Mouse (Mus musculus) right cerebral cortex, postnatal 10 days (tissue): ENCODE results near the gene Slc24a2.
A peak's percentile ranks its signal among the peaks of the same experiment; 100 is the strongest.

ENCODE experiments used
- DNase-seq, 2 experiments: peaks; one replicate each; pipeline ENCODE4 v3.0.0; 2021; ENCODE audit warnings: low spot score in 2 of 2

The Slc24a2 gene

DNA sequence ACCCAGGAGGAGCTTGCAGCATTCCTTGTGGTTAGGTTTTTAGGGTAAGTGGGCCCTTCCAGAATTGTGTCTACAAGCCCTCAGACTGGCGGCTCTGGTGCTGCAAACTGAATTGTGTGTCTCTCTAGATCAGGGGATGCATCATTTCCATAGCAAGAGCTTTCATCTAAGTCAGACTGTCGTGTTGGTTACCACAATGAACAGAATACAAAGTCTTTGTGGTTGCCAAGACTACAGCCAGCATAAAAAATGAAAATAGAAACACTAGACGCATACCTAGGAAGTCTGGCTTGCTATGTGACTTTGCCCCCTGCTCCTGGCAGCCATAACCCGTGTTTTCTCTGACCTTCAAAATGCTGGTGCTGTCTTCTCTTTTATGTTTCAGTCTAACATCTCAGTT lies 114.6 kb downstream of the Slc24a2 start:
- DNase-seq, result no peak

DNA sequence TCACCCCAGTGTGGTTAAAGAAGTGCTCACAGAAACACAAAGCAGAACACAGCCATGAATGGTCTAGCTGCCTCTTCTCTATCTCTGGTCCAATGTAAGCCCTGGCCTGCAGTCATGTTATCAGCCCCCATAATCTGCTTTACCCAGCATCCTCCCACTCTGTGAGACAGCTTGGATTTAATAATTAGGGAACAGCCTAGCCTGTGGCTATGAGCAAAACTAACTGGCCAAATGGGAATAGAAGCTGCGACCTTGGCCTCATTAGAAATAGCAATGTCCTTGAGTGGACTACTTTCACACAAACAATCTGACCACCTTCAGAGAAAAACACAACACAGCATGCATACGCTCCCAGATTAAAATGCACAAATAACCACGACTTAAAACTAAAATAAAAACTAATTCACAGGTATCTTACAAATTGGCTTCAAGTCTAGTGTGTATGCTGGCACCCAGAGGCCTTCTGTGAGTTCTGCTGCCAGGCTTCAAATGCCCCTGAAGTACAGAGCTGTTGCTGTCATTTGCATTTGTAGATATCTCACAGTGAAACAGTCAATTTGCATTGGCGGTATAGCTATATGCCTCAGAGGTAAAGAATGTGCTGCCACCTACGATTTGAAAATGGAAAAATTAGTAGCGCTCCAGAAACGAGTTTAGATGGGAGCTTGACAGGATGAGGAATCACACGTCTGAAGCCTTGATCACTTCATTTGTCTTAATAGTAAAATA lies 120.8 kb downstream of the Slc24a2 start:
- DNase-seq, result no peak

DNA sequence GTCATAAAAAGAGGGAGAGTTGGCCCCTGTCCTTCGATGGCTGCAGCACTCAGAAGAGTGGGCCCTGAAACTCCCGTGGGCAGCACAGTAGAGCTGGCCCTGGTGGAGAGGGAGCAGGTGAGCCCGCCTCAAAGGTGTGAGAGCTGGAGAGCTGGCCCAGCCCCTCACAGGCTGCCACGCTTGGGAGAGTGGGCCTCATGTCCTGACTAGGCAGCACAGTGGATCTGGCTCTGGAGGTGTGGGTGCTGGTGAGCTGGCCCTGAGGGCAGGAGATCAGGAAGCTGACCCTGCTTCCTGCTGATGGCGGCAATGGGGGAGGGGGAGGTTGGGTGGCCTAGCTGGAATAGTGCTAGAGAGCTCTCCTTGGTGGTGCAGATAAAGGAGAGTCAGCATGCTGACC lies 129.3 kb downstream of the Slc24a2 start:
- DNase-seq, result no peak

DNA sequence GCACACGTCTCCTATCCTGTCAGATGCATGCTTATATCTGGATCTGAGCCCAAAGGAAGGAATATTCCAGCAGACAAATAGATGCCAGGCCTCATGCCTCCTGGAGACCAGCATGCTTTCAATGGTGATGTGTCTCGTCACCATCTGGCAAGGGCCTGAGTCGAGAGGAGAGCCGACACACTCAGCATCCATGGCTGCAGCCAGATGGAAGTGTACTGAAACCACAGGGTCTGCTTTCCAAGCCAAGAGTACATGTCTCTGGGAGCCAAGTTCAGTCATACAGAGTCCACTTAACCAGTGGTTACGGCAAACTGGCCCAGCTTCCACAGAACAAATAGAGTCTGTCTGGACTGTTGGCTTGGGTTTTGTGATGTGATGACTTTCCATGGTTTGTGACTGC lies 134.1 kb downstream of the Slc24a2 start:
- peak; percentile 63 to 75 for DNase-seq

DNA sequence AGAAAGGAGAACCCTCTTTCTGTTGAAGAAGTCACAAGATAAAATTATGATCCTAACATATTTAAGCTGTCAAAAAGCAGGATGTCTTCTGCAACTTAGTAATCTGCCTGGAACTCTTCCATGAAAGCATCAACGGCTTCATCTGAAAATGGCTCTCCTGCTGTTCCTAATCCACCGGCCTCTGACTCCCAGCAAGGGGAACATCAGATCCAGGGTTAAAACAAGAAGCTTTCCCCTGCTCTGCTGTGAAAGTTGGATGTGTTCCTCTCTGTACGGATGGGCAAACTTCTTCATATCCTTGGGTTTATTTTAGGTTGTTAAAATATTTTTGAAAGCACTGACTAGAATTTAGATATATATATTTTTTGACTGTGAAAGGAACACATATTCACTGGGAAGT lies 136.7 kb downstream of the Slc24a2 start:
- DNase-seq, result peak in 1 of 2 experiments; percentile 53

DNA sequence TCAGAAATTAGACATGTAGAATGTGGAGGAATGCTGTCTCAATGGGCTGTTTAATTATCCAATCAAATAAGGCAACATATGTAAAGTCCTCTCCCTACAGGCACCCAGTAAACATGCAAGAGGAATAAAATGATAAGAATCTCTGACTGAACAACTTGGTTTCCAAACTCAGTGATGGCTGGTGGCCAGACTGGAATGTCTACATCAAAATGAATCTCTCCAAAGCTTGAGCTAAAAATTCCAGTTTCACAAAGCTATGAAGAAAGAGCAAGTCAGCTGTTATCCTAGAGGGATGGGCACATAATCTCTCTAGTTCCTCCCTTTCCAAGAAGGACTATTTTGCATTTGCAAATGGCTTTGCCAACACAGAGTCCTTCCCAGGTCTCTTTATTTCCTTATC lies 139.4 kb downstream of the Slc24a2 start:
- peak; percentile 76 to 78 for DNase-seq

DNA sequence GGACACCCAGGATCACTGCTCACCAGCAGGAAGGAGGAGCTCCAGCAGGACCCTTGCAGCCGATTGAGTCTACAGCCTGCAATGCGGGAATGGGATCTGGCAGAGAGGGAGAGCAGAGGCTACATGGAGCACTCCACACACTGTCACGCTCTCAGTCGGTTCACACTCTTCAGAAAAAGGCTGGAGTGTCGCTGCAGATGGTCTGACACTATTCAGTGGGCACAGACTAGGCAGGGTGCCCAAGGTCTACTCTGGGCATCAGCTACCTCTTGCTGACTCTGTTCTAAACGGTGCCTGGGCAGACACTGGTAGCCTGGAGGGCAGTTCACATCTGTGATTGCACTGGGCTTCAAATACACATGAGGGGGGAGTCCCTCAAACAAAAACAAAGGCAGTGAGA lies 141.6 kb downstream of the Slc24a2 start:
- peak; percentile 35 to 50 for DNase-seq

DNA sequence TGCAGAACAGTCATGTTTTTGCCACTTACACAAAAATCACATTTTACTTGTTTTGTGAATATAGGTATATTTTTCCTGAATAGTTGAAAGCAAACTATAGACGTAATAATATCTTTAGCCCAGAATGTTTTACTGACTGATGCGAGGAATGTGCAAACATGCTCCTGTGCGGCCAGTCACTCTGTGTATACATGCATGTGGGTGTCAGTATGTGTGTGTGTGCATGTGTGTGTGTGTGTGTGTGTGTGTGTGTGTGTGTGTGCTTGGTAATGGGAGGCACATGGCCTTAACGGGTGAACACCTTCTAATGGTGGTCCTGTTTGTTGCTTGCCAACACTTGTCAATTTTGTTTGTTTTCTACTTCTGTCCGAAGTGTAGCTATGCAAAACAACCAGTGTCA lies 142.7 kb downstream of the Slc24a2 start:
- no peak for DNase-seq

DNA sequence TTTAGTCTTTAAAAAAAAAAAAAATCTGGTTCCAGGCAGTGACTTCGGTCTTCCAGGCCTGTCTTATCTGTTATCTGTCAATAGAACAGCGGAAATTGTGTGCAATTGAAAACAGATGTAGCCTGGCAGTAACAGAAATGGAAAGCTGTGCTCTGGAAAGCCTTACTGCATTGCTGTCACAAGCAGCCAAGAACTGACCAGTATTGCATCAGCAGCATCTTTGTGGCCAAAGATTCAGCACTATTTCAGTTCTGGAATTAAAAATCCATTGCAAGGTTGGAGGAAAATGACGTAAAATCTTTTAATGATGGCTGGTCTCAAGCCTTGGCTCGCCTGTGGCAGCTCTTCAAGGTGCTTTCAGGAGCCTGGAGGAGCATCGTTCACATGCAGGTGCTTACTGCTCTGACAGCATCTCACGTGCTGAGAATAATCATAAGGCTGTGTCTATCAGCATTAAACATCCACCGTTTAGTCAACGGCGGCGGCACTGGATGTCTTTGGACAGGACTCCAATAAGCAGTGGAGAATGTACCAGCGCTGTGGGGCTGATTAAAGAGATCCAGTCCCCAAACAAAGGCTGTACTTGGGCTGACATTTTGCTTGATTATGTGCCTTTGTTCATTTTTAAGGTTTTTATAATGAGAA lies 143.2 kb downstream of the Slc24a2 start:
- no peak for DNase-seq

DNA sequence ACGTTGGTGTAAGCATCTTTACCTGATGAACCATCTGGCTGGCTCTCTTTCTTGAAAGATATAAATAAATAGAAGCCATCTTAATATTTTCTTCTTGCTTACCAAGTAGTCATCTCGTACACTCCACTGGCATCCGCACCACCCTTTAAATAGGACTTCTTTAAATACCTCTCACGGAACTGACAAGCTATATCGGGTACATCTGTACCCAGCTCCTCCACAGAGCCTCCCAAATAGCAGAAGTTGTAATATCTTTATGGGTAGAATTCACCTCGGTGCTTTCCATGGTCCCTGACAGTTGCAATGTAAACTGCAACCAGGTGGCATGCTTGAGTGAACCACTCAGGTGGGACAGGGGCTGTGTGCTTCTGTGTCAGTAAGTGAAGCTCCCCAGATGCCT lies 149.0 kb downstream of the Slc24a2 start:
- no peak for DNase-seq

DNA sequence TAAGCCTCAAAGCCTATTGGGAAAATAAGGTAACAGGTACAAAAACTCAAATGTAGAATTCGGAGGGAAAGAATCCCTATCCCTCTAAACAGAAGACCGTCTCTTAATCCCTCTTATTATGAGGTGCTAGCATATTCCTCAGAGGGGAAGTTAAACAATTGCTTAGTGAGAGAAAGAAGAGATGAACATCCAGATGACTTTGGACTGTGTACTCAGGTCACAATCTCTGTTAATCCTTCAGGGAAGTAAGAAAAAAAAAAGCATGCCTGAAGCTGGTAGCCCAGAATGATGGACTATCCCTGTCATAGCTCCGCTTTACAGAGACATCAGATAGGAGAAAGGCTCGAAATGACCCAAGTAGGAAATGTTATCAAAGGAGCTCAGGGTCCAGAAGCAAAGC lies 151.0 kb downstream of the Slc24a2 start:
- DNase-seq, result no peak

DNA sequence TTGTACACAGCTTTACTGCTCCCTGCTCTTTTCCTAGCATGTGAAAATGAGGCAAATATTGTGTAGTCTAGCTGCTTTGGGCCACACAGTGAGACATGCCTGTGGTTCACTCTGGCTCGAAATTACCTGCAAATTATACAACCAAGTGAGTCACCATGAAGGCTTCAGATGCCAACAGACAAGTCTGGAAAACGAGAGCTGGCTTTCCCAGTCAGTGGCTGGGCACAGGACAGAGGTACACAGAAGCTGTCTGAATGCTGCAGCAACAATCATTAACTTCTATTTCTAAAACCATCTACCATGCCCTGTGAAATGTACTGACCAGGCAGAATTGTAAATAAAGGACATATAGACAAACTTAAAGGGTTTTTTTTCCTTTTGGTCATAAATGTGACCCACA lies 151.6 kb downstream of the Slc24a2 start:
- DNase-seq, result no peak

DNA sequence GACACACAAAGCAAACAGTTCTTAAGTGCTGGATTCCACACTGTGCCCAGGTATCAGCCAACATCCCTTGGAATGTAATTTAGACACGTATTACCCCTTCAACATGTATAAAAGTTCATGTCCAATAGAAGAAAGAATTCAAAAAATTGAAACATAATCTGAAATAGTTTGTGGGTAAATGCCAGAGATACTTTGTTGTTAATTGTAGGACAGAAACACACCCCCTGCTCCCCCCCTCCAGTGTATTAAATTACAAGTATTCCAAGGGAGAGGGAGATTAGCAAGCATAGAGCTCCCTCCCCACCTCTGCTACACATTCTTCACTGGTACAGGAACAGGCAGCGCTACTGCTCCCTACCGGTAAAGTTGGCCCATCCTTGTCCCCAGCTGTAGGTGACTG lies 154.5 kb downstream of the Slc24a2 start:
- DNase-seq, result no peak

DNA sequence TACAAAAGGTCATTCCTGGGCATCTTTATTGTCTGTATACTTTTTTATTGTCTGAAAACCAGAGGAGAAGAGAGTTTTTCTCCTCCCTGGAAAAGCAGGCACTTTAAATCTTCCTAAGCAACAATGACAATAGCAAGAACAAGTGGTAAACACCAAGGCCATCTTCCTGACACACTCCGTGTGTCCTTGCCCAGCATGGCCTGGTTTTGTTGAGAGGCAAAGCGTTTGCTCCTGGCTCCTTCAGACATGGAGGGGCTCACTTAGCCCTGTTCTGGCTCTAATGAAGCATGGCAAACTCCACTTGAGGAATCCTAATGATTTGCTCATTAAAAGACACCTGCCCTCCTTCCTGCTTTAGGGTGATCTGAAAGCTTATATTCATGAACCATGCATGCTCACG lies 162.2 kb downstream of the Slc24a2 start:
- DNase-seq, result no peak

DNA sequence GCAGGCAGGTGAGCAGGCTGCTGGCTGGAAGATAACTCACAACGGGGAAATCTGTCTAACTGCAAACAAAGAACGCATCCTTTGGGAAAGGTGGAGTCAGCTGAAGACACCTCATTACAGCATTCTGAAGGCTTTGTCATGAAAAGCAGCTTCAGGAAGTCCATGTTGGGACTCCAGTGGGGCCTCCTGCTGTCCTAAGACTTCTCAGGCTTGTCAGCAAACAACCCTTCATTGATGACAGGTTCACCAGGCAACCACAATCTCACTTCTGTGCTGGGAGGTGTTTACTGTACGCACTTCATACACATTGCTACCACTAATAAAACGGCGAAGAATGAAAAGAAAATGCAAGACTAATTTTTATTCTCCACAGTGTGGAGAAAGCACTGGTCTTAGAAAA lies 165.1 kb downstream of the Slc24a2 start:
- DNase-seq, result no peak

DNA sequence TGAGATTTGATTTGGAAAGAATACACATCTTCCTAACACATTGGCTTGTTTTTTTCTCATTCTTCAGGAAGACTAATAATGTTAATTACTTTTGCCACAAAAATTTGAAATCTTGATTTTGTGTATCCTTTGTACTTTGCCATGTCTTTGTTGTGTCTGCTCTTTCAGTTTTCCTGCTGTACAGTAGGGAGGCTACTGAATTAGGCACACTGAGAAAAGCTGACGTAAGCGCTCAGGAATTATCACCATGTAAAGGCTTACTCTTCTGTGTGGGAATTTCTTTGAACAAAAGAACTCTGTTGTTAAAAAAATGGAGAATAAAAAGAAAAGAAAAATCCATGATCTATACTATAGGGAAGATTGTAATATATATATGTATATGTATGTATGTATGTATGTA lies 165.7 kb downstream of the Slc24a2 start:
- DNase-seq, result no peak

DNA sequence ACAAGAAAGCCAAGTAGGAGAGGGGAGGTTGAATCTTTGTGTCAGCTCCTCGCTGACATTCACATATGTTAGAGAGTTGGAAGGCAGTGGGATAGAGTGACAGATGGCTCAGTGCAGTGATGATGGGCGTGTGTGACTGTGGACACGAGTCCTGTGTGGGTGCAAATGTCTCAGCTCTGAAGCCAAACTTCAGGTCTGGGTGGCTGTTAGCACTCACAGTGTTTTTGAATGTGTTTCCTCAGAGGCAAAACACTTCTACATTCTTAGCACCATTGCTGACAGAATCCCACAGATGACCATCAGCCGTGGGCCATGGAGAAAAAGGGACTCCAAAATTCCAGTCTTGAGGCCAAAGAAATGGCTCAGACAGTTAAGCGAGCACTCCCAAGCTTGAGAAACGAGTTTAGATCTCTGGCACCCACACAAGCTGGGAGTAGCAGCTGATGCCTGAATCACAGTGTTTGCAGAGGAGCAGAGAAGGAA lies 167.5 kb downstream of the Slc24a2 start:
- peak in 1 of 2 experiments; percentile 60 for DNase-seq

DNA sequence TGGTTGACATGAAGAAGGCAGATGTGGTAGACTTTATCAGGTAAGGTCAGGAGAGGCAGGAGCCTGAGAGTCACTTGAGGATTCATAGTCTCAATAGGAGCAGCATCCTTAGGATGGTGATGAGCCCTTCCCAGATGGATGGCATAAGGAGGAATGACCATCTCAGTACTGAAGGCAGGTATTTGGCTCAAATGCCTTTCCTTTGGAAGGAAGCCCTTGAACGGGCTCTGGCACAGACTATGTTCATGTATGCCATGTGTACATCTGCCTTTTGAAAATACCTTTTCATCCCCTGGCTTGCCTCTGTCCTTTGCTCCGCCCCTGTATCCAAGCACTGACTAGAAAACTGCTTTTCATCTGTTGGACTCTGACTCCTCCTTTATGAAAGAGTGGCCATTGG lies 168.6 kb downstream of the Slc24a2 start:
- no peak for DNase-seq

DNA sequence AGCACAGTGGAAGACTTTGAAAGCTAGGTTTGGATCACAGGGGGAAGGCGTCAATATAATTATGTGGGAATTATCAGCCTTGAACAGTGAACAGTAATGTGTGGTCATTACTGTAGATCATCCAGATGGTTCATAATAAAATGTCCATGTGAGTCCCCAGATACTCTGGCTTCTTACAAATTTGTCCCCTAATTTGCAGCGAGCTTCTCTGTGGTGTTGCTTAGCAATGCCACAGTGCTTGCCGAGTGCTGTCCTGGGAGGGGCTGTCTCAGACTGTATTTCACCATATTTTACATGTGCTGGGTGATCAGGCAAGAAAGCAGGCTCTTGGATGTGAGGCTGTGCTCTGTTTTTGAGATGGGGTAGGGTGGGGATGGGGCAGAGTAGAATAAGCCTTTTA lies 172.7 kb downstream of the Slc24a2 start:
- DNase-seq, result no peak

DNA sequence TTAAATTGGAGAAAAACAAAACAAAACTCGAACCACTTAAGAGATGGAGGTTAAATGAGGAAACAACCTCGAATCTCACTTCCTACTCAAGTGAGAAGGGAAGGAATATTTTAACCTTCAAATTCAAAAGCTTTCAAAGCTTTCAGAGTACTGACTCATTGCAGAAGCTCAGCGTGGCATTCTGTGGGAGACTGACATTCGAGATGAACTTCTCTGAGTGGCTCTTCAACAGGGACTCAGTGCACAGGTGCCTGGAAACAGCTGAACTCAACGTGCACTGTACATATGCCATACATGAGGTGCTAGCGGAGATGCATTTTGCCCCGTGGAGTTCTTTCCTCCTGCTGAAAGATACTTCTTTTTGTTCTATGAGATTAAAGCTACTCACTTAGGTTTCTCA lies 174.5 kb downstream of the Slc24a2 start:
- peak in 1 of 2 experiments; percentile 41 for DNase-seq

DNA sequence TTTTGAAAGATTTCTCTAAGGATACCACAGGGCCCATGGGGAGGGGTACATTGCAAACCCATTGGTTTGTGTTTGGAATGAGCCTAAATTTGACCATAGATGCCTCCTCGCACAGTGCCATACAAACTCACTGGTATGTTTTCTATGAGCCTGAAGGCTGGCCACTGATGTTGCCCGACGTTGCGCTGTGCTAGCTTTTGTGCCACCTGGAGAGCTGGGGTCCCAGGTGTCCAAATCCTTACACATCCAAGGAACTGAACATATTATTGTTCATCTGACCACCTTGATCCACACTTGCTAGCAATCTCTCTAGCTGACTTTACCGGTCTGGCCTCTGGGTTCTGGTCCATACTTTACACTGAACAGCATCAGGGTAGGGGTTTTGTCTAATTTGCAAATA lies 177.4 kb downstream of the Slc24a2 start:
- no peak for DNase-seq

DNA sequence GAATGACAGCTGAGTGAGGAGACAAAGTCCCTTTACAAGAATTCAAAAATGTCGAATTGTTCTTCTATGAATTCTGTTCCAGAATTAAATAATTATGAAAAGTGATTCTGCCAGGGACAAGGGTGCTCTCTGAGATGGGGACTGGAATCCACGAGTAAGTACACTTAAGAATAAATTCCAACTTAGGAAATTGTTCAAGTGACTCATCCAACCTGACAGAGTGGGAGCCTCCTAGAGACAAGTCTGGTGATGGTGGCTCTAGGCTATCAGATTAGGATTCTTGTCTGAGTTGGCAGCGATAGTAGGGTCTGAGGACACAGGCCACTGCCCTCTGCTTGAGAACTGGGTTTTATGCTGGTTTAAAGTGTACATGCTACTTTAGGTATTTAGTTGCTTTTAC lies 181.2 kb downstream of the Slc24a2 start:
- DNase-seq, result no peak

DNA sequence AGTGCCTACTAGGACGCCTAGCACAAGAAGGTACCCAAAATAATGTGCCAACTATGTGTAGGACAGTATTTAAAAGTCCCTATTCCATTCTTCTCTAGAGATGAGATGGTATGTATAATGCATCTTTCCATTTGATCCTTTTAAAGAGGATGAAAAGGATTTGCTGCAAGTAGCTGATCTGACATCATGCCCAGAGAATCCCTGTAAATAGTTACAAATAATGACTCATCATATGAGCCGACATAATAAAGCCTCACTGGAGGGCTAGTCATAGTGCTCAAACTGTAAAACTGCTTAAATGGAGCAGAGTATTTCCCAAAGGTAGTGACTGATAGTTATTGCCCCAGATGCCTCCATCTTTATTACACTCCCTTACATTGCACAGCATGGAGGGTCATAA lies 183.1 kb downstream of the Slc24a2 start:
- no peak for DNase-seq

DNA sequence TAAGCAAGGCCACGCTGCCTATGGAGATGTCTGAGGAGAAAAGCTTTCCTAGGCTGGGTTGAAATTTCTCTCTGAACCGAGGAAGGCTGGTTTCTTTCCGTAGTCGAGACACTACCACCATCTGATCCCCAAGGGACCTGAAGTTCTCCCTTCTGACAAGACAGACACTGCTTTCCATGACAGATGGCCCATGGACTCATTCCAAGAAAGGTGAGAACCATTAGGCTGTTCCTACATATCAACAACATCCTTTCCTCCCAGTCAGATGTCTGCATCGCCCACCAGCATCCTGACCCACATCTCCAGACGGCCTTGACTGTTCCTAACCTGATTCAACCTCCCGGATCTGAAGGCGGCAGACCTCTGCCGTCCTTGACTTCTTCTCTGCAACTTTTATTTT lies 187.0 kb downstream of the Slc24a2 start:
- DNase-seq, result no peak
